Mouse (Mus musculus): ENCODE results near the gene Cdc14b. TPM values are rescaled to one million over a fixed set of nuclear protein-coding genes. Genes with fewer than 3 reads are reported as not detected.

Gene Cdc14b
- polyA plus RNA-seq, 1 experiment from 2014 or later, result 11.2 TPM

DNA sequence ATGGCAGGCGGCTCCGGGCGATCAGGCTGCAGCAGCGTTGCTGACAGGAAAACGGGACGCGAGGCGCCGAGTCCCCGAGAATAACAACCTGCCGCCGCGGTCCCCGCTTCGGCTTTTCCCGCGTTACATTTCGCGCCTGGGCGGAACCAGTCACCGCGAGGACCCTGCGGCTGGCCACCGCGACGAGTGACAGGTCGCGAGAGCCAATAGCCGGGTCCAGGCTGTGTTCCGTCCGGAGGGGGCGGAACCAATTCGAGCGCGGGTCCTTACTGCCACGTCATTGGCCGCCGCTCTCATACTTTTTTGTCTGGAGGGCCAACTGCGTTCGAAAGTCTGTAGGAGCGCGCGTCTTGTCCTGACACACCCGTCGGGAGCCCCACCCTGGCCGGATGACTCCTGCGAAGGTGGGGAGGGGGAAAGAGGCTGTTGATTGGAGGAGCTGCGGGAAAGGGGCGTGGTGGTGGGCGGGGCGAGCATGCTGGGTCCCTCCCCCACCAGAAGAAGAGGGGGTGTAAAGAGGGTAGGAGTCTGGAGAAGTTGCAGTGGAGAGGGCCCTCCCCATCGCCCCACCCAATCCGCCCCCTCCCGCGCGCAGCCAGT lies 121.9 kb downstream of the Cdc14b start, which contains the start of gene Zfp367:
Gene Zfp367 (minus strand): TSS at position 120 of the 600 bp plus-strand sequence.
- no peaks in the 10 kb centered on the region for H3K9me3 ChIP-seq
- H3K27ac ChIP-seq, result peak within 1 kb of the TSS; percentile 94
- peak; percentile 99 for DNase-seq (ENCODE audit: low spot score)
- H3K4me3 ChIP-seq, result peak within 1 kb of the TSS; percentile 95
- H3K4me1 ChIP-seq (replicated peaks), result peaks cover 58% of the 10 kb centered on the region
- H3K36me3 ChIP-seq, result no peaks in the 10 kb centered on the region; the same call in 1 of the 2 replicates
- under 1% methylated on average over 56 of the region's 56 CpGs for WGBS
- no peaks in the 10 kb centered on the region for H3K27me3 ChIP-seq (ENCODE audit: insufficient read depth, poor library complexity, severe bottlenecking)

DNA sequence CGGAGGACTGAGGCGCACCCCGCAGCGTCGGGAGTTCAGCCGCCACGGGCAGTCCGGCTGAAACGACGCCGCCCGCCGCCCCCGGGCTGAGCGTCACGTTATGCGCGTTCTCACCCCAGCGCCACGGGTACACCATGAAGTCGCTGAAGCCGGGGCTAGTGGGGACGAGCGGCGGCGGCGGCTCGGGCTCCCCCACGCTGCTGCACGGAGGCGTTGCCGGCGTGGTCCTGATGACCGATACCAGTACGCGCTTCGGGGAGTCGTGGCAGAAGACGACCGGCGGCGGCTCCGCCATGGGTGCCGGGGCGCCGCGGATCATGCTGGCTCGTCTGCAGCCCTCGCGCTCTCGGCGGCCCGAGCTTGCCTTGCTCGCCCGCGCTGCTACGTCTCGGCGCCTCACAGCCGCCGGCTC lies 122.4 kb downstream of the Cdc14b start:
- WGBS, result under 1% methylated on average over 61 of the region's 61 CpGs
- Histone ChIP-seq H3K9me3 (no peaks in the 10 kb centered on the region), H3K27ac (peak overlapping the region; percentile 94), H3K36me3 (no peaks in the 10 kb centered on the region; the same call in 1 of the 2 replicates), H3K4me3 (peak overlapping the region; percentile 95), H3K27me3 (ENCODE audit: insufficient read depth, poor library complexity, severe bottlenecking) (no peaks in the 10 kb centered on the region), H3K4me1 (replicated peaks) (peaks cover 58% of the 10 kb centered on the region)
- no peak for DNase-seq (ENCODE audit: low spot score)

DNA sequence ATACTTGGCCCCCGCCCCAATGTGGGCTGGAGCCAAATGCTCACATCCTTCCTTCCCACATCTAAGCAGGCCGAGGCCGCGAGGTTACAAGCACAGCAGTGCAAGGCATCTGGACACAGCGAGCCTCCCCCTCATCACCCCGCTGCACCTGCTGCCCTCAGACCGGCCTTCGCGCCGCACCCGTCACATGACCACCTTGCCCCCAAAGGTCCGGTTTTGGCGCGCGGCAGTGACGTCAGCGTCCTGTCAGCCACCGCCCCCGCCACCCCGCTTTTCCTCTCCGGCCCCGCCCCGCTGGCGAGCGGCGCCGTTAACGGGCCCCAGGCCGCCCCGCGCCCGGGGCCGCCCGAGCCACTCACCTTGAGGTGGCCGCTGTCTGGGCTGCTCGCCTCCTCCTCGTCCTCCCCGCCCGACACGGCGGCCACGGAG lies 122.8 kb downstream of the Cdc14b start:
- DNase-seq (ENCODE audit: low spot score), result peak; percentile 89
- Histone ChIP-seq H3K4me3 (peak overlapping the region; percentile 95), H3K27me3 (ENCODE audit: insufficient read depth, poor library complexity, severe bottlenecking) (no peaks in the 10 kb centered on the region), H3K4me1 (replicated peaks) (peaks cover 58% of the 10 kb centered on the region), H3K36me3 (no peaks in the 10 kb centered on the region; the same call in 1 of the 2 replicates), H3K9me3 (no peaks in the 10 kb centered on the region), H3K27ac (peak overlapping the region; percentile 94)
- WGBS, result under 1% methylated on average over 42 of the region's 42 CpGs

DNA sequence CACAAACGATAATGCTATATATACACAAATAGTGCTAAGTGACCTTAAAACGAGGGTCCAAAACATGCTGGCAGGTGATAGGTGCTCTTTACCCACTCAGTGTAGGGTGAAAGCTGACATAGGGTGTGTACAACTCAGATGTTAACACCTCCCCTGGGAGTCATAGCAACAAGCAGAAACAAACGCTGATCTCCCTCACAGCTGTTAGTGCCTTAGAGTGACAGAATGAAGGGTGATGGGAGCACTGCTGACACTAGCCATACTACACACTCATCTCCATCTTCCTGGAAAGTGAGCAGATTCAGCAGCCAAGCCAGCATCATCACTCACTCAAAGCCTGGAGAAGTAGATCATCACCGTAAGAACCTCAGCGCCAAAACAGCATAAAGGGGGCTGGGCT lies 125.0 kb downstream of the Cdc14b start:
- H3K4me1 ChIP-seq (replicated peaks), result peaks cover 52% of the 10 kb centered on the region
- DNase-seq (ENCODE audit: low spot score), result no peak
- H3K4me3 ChIP-seq, result peak overlapping the region; percentile 95

More for the DNA sequence above, 125.0 kb downstream of the Cdc14b start:
- Histone ChIP-seq H3K27ac (no peak overlapping the region), H3K27me3 (ENCODE audit: insufficient read depth, poor library complexity, severe bottlenecking) (no peaks in the 10 kb centered on the region), H3K36me3 (peaks cover under 1% of the 10 kb centered on the region; the same call in 1 of the 2 replicates), H3K9me3 (no peaks in the 10 kb centered on the region)
- 79% methylated on average over 5 of the region's 5 CpGs for WGBS

Other genes with a start within 250 kb of the Cdc14b start
- gene Hsd17b3, start 186.1 kb downstream of the Cdc14b start, polyA plus RNA-seq (2016; fragmentation: Nextera tagmentation; extraction: Ambion mirVana), result not detected in 2 replicates
- gene Slc35d2, start 145.9 kb downstream of the Cdc14b start, polyA plus RNA-seq (2016; fragmentation: Nextera tagmentation; extraction: Ambion mirVana), result 5.5 and 6.9 TPM in 2 replicates
- gene Zfp367, start 122.1 kb downstream of the Cdc14b start, polyA plus RNA-seq (2016; fragmentation: Nextera tagmentation; extraction: Ambion mirVana), result 12.5 and 17.1 TPM in 2 replicates
- 20.2 and 24.2 TPM in 2 replicates for gene Habp4, start 113.5 kb downstream of the Cdc14b start, polyA plus RNA-seq (2016; fragmentation: Nextera tagmentation; extraction: Ambion mirVana)
- 21.5 and 26.7 TPM in 2 replicates for gene Aaed1, start 37.4 kb upstream of the Cdc14b start, polyA plus RNA-seq (2016; fragmentation: Nextera tagmentation; extraction: Ambion mirVana)
- 135 and 146 TPM in 2 replicates for gene Ctsl, start 95.6 kb upstream of the Cdc14b start, polyA plus RNA-seq (2016; fragmentation: Nextera tagmentation; extraction: Ambion mirVana)
- gene Cdk20, start 157.0 kb upstream of the Cdc14b start, polyA plus RNA-seq (2016; fragmentation: Nextera tagmentation; extraction: Ambion mirVana), result 10.6 TPM in 2 replicates
- gene Fam240b, start 222.5 kb upstream of the Cdc14b start, polyA plus RNA-seq (2016; fragmentation: Nextera tagmentation; extraction: Ambion mirVana), result not detected in 2 replicates